In genomic region chr7:125490947-125491735, GRCm38 (mm10) we compare ENCODE assay signal across 8 mouse cellular contexts. TPM values are rescaled to one million over a fixed set of nuclear protein-coding genes. Genes with fewer than 3 reads are reported as not detected.
DNase-seq lines count a peak whose midpoint lies in the region; ATAC-seq and TF ChIP-seq lines count a peak whose summit lies in the region.

Gene Nsmce1, minus strand, starts transcription at chr7:125491596.

- peak; percentile 99 for ATAC-seq in cerebellum, adult (ENCODE audit: insufficient number of reproducible peaks, low FRiP score, low TSS enrichment)
- peak; percentile 99 for ATAC-seq in forebrain, embryonic 13.5 days
- ATAC-seq in liver, postnatal 0 days: peak; percentile 99
- peak; percentile 99 for ATAC-seq in neural tube, embryonic 14.5 days (ENCODE audit: low read depth)

- no peaks in the 10 kb centered on the region for H3K9me3 ChIP-seq in ES-Bruce4 (replicated peaks; ENCODE audit: control insufficient read depth, insufficient read depth, low read length, poor library complexity, severe bottlenecking)
- no peaks in the 10 kb centered on the region for H3K9me3 ChIP-seq in forebrain, embryonic 13.5 days (replicated peaks)
- no peaks in the 10 kb centered on the region for H3K9me3 ChIP-seq in liver, postnatal 0 days (ENCODE audit: low read length)
- no peaks in the 10 kb centered on the region for H3K9me3 ChIP-seq in neural tube, embryonic 14.5 days (ENCODE audit: control insufficient read depth, low read length)

- TF ChIP-seq EP300 in ES-Bruce4 (IDR thresholded peaks at IDR 0.05; ENCODE audit: insufficient read depth, low read depth, low read length): no peak
- peak; percentile 63; the same call in 1 of the 2 replicates for TF ChIP-seq EP300 in liver, postnatal 0 days (IDR thresholded peaks at IDR 0.05; ENCODE audit: low read depth)

- peak within 1 kb of the TSS; percentile 66 for H3K9ac ChIP-seq in ES-Bruce4 (ENCODE audit: low read depth, poor library complexity, severe bottlenecking)
- peak within 1 kb of the TSS; percentile 79 for H3K9ac ChIP-seq in forebrain, embryonic 13.5 days
- H3K9ac ChIP-seq in liver, postnatal 0 days (replicated peaks): peak within 1 kb of the TSS; percentile 73
- H3K9ac ChIP-seq in neural tube, embryonic 14.5 days (replicated peaks; ENCODE audit: low read depth, low read length): peak within 1 kb of the TSS; percentile 69

- under 1% methylated on average over 56 of the region's 56 CpGs for WGBS in forebrain, embryonic 13.5 days
- under 1% methylated on average over 56 of the region's 56 CpGs for WGBS in large intestine, adult 2 months
- 1% methylated on average over 56 of the region's 56 CpGs for WGBS in liver, postnatal 0 days (ENCODE audit: insufficient replicate concordance)
- under 1% methylated on average over 56 of the region's 56 CpGs for WGBS in neural tube, embryonic 14.5 days

- no peak for TF ChIP-seq CTCF in ES-Bruce4 (IDR thresholded peaks at IDR 0.05; ENCODE audit: low read depth, low read length)
- TF ChIP-seq CTCF in liver, postnatal 0 days (IDR thresholded peaks at IDR 0.05; ENCODE audit: low read depth): peak; percentile 51

- intact Hi-C loops in heart, postnatal 10 days (cut with DNase I): loop anchor here (2.0 kb wide), 1 partner anchor 62 kb away; the partner anchor contains the start of gene Il4ra

- H3K4me3 ChIP-seq in ES-Bruce4 (ENCODE audit: low read depth, low read length): peak within 1 kb of the TSS; percentile 93
- peak within 1 kb of the TSS; percentile 59 for H3K4me3 ChIP-seq in forebrain, embryonic 13.5 days
- peak within 1 kb of the TSS; percentile 65 for H3K4me3 ChIP-seq in liver, postnatal 0 days (ENCODE audit: low read depth, low read length)
- H3K4me3 ChIP-seq in neural tube, embryonic 14.5 days (ENCODE audit: low read depth, low read length): peak within 1 kb of the TSS; percentile 63

- no peak within 1 kb of the TSS for H3K27ac ChIP-seq in ES-Bruce4 (ENCODE audit: insufficient read depth, low read length)
- peak within 1 kb of the TSS; percentile 88 for H3K27ac ChIP-seq in forebrain, embryonic 13.5 days
- peak within 1 kb of the TSS; percentile 80 for H3K27ac ChIP-seq in liver, postnatal 0 days (ENCODE audit: low read depth)
- peak within 1 kb of the TSS; percentile 88 for H3K27ac ChIP-seq in neural tube, embryonic 14.5 days (ENCODE audit: low read depth, low read length)

- DNase-seq in heart, postnatal 10 days: peak; percentile 97
- no peak for DNase-seq in large intestine, adult 2 months (ENCODE audit: low read depth, low spot score)
- DNase-seq in liver, postnatal 0 days: peak; percentile 96
- DNase-seq in testis, postnatal 10 days (ENCODE audit: low spot score): peak; percentile 92

- no peaks in the 10 kb centered on the region for H3K4me1 ChIP-seq in ES-Bruce4 (ENCODE audit: control insufficient read depth, insufficient read depth, low read length)
- H3K4me1 ChIP-seq in forebrain, embryonic 13.5 days: peaks cover 19% of the 10 kb centered on the region
- peaks cover 39% of the 10 kb centered on the region for H3K4me1 ChIP-seq in liver, postnatal 0 days (ENCODE audit: insufficient read depth)
- peaks cover 8% of the 10 kb centered on the region; the same call in 1 of the 2 replicates for H3K4me1 ChIP-seq in neural tube, embryonic 14.5 days (ENCODE audit: control insufficient read depth, insufficient read depth, low read length)

- H3K27me3 ChIP-seq in ES-Bruce4 (ENCODE audit: control insufficient read depth, insufficient read depth, low read length, poor library complexity, severe bottlenecking): no peaks in the 10 kb centered on the region
- 0 out of 2 replicates have a peak, but pooled peaks cover 4% of the 10 kb centered on the region for H3K27me3 ChIP-seq in forebrain, embryonic 13.5 days
- no peaks in the 10 kb centered on the region for H3K27me3 ChIP-seq in liver, postnatal 0 days (ENCODE audit: insufficient read depth, low read length)
- H3K27me3 ChIP-seq in neural tube, embryonic 14.5 days (ENCODE audit: control insufficient read depth, insufficient read depth, low read length): no peaks in the 10 kb centered on the region

- peak within 1 kb of the TSS; percentile 76 for H3K4me2 ChIP-seq in forebrain, embryonic 13.5 days
- H3K4me2 ChIP-seq in liver, postnatal 0 days (ENCODE audit: low read depth, low read length): peak within 1 kb of the TSS; percentile 77
- peak within 1 kb of the TSS; percentile 68 for H3K4me2 ChIP-seq in neural tube, embryonic 14.5 days (ENCODE audit: low read depth, low read length)

- no peaks in the 10 kb centered on the region for H3K36me3 ChIP-seq in ES-Bruce4 (ENCODE audit: control insufficient read depth, insufficient read depth, low read length, poor library complexity, severe bottlenecking)
- H3K36me3 ChIP-seq in forebrain, embryonic 13.5 days (ENCODE audit: poor library complexity, severe bottlenecking): peaks cover 4% of the 10 kb centered on the region
- H3K36me3 ChIP-seq in liver, postnatal 0 days (replicated peaks; ENCODE audit: insufficient read depth, low read length): peaks cover 6% of the 10 kb centered on the region; the same call in 1 of the 2 replicates
- no peaks in the 10 kb centered on the region for H3K36me3 ChIP-seq in neural tube, embryonic 14.5 days (ENCODE audit: control insufficient read depth, insufficient read depth, low read length)

- peak; percentile 23 for TF ChIP-seq POLR2A in ES-Bruce4 (IDR thresholded peaks at IDR 0.05; ENCODE audit: insufficient read depth, low read length)

RNA-seq across cellular contexts. Expression of gene Nsmce1, which starts in this region (rescaled TPM):
- 33.7 and 39.8 TPM in 2 replicates for polyA plus RNA-seq in ES-Bruce4 (2011; ENCODE audit: insufficient read depth, insufficient read length, low read depth, missing spikeins)
- 137 TPM in 2 replicates for polyA plus RNA-seq in forebrain, embryonic 13.5 days (2015; fragmentation: Nextera tagmentation; extraction: Ambion mirVana)
- total RNA-seq in heart, postnatal 10 days (2021): 10 to 100 TPM; 43.6 to 45.8 TPM
- polyA plus RNA-seq in large intestine, adult 2 months (2012; rRNA removed): 44.5 and 49.9 TPM in 2 replicates
- polyA plus RNA-seq in liver, postnatal 0 days (2015; fragmentation: Nextera tagmentation; extraction: Ambion mirVana): 47.6 and 49.2 TPM in 2 replicates
- 91.9 and 92.8 TPM in 2 replicates for polyA plus RNA-seq in neural tube, embryonic 14.5 days (2014; fragmentation: Nextera tagmentation; extraction: Ambion mirVana)
